Mouse (Mus musculus) embryo, embryonic 11.5 days (tissue): ENCODE measurements around the gene Slc35e4.
"Not testable (repeated sequence)": the region's sequence is repeated elsewhere in the genome, so short reads cannot be mapped to it uniquely, and the experiment has no call there.

Experiments
- DNase-seq: peaks from one replicate; pipeline ENCODE4 v3.0.0-alpha.2; 2012; ENCODE audit warnings: low read depth, low spot score

Gene Slc35e4

DNA sequence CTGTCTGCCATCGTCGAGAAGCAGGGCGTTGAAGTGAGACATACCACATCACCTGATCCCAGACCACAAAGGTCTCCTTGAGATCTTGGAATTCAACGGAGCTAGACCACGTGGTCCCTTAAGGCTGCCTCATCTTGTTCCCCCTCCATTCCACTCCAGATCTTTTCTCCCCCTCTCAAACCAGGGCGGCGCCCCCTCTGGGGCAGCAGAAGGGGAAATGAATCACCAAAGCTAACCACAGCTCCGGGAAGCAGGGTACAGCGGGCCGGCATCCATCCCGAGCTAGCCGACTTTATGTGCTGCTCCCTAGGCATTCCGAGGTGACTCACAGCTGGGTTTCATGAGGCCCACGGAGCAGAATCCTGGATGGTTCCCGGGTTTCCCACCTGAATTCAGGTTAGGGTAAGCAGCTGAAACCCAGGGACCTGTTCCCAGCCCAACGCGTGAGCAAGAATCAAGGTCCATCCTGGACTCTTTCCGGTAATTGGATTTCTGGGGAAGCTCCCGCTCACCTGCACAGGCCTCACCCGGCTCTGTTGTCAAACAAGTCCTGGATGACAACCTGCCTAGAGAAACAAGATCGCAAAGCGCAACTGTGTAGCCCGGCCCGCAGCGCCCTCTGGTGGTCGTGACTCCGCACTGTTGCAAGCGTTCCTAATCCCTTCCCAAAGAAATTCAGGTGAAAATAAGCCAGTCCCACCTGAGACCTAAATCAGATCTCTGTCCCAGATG, at the start of gene Slc35e4:
Slc35e4 (minus strand) TSS at position 556 of the 732 bp plus-strand sequence.
- DNase-seq, result no peak

GRCm38 (mm10) chr11:3963610-3964415, 49.3 kb upstream of the Slc35e4 start, which contains the start of gene Pes1:
Gene Pes1, plus strand, starts transcription at chr11:3963975.
- peak; percentile 77 for DNase-seq

- DNase-seq, result no peak
Measured at GRCm38 (mm10) chr11:3963155-3963554, 48.7 kb upstream of the Slc35e4 start.

- no peak for DNase-seq
Measured at GRCm38 (mm10) chr11:3961761-3962160, 47.3 kb upstream of the Slc35e4 start.

GRCm38 (mm10) chr11:3960901-3961300, 46.4 kb upstream of the Slc35e4 start:
- DNase-seq, result no peak

- not testable (repeated sequence) for DNase-seq
Measured at GRCm38 (mm10) chr11:3955371-3955770, 40.9 kb upstream of the Slc35e4 start.

GRCm38 (mm10) chr11:3954876-3955275, 40.4 kb upstream of the Slc35e4 start:
- DNase-seq, result not testable (repeated sequence)

GRCm38 (mm10) chr11:3946386-3946785, 31.9 kb upstream of the Slc35e4 start:
- DNase-seq, result no peak

- DNase-seq, result no peak
Measured at GRCm38 (mm10) chr11:3941371-3941770, 26.9 kb upstream of the Slc35e4 start.

GRCm38 (mm10) chr11:3937321-3937874, 22.9 kb upstream of the Slc35e4 start:
- DNase-seq, result no peak

GRCm38 (mm10) chr11:3936318-3936717, 21.9 kb upstream of the Slc35e4 start:
- no peak for DNase-seq

DNA sequence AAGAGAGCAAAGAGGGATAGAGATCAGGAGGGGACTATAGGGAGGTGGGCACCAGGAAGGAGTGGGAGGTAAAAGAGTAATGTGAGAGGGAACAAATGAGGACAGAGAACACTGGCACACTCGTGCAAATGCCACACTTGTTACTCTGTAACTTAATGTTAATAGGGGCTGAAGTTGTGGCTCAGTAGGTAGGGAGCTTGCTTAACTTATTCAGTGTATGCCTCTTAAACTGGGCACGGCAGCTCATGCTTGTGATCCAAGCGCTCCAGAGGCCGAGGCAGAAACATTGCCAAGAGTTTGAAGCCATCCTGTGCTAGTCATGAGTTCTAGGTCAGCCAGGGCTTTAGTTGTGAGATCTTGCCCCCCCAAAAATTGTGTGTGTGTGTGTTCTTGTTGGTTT, 20.7 kb upstream of the Slc35e4 start:
- no peak for DNase-seq

- DNase-seq, result no peak
Measured at GRCm38 (mm10) chr11:3933756-3934285, 19.4 kb upstream of the Slc35e4 start.

- peak; percentile 75 for DNase-seq
Measured at GRCm38 (mm10) chr11:3931511-3932211, 17.2 kb upstream of the Slc35e4 start, which contains the start of gene Tcn2. Gene Tcn2, minus strand, starts transcription at chr11:3932159.

DNA sequence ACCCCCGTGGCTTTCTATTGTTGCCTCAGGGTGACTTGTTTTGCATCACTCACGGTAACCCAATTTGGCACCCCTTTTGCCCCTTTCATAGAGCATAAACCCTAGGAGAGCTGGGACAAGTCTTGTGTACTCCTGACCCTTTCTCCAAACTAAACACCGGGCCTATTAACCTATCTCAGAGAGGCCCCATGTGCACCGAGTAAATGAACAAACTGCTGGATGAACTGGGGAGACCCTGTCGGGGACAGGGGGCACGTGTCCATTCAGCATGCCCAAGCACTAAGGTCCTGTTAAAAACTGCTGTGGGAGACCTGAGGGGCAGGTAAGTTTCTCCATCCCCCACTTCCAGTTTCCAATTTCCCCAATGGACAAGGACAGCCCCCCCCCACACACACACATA, 16.5 kb upstream of the Slc35e4 start:
- DNase-seq, result no peak

DNA sequence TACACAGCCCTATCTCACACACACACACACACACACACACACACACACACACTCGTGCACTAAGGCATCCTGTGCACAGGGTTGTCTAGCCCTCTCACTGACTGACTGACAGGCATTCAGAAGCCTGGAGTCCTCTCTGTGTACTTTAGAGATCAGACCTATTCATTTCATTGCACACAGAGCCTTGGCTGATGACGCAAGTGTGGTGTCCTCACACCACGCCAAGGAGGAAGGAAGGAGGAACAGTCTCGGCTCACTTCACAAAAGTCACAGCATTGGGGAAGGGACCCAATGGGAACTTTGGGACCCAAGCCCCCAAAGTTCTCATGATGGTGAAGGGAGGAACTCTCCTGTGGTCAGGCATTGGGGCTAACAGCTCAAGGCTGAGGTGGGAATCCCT, 15.6 kb upstream of the Slc35e4 start:
- DNase-seq, result no peak

- DNase-seq, result no peak
Measured at GRCm38 (mm10) chr11:3925916-3926315, 11.5 kb upstream of the Slc35e4 start.

DNA sequence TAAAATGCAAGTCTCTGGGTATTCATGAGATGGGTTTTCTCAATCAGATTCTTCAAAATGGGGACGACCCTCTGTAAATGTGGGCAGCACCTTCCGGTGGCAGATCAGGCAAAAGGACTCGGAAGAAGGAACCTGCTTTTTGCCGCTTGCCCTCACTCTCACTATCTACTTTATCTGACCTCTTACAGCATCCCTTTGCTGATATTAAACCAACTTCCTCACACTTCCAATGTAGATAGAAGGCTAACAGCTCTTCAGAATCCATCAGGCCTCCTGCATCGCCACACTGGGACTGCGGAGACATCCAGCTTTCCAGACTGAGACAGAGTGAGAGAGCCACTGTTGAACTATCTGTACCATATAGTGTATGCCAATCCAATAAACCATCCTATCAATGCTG, 8.3 kb upstream of the Slc35e4 start:
- DNase-seq, result no peak

- no peak for DNase-seq
Measured at GRCm38 (mm10) chr11:3922115-3922514, 7.7 kb upstream of the Slc35e4 start.

DNA sequence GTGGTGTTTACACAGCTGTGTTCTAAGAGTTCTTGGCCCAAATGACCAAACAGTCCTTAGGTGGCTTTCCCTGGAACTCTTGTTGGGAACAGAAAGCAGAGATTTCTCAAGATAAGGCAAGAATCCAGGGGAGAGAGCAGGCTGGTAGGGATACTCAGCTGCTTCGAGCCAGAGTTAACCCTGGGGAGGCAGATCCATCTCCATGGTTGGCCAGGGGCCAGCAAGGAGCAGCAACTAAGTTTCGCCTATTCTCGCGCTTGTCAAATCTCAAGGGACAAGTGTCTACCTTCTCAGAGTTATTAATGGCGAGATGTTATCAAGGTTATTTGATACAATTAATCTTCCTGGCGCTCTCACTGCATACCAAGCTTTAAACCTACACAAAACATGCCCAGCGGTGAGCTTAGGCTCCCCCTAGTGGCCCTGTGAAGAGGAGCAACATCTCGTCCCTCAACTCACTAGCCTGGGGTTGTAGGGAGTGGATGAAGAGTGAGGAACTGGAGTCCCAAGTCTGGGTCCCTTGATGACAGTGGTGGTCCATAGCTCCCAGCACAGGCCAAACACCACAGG, 6.9 kb upstream of the Slc35e4 start:
- no peak for DNase-seq

DNA sequence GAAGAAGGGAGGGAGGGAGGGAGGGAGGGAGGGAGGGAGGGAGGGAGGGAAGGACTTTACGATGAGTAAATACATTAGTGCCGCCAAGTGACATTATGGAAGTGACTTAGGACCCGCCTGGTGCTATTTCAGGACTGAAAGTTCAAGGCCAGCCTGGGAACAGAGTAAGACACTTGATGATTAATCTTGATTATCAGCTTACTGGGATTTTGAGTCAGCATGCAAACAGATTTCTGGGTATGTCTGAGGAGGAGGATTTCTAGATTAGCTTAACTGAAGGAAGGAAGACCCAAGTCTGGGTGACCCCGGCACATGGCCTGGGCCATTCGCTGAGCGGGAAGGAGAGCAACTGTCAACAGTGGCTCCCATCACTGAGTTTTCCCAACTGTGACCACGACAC, 6.0 kb upstream of the Slc35e4 start:
- no peak for DNase-seq
